Mouse (Mus musculus) midbrain, embryonic 13.5 days (tissue): ENCODE data around the gene Tpmt. TPM values are rescaled to one million over a fixed set of nuclear protein-coding genes. Genes with fewer than 3 reads are reported as not detected.

ENCODE experiments used
- ATAC-seq: fragments of 200-750 bp; cut with Nextera tagmentation; 2 replicates; pipeline ENCODE4 v1.8.0; 2017; ENCODE audit warnings: mild to moderate bottlenecking, moderate TSS enrichment, moderate library complexity
- H3K27ac ChIP-seq: fragments of 300-500 bp; sonication (generic); 2 replicates; pipeline ENCODE4 v1.5.1; 2015; ENCODE audit warnings: inconsistent platforms, mild to moderate bottlenecking, moderate library complexity
- H3K27me3 ChIP-seq: fragments of 300-500 bp; sonication (generic); 2 replicates; pipeline ENCODE4 v1.6.1; 2015; ENCODE audit warnings: mild to moderate bottlenecking, inconsistent platforms
- H3K36me3 ChIP-seq: fragments of 300-500 bp; sonication (generic); 2 replicates; pipeline ENCODE4 v1.6.1; 2015; ENCODE audit warnings: mild to moderate bottlenecking, inconsistent platforms
- H3K4me1 ChIP-seq: fragments of 300-500 bp; sonication (generic); replicated peaks from 2 replicates; pipeline ENCODE4 v1.6.1; 2015; ENCODE audit warnings: inconsistent platforms
- H3K4me2 ChIP-seq: fragments of 300-500 bp; sonication (generic); replicated peaks from 2 replicates; pipeline ENCODE4 v1.6.1; 2015; ENCODE audit warnings: moderate library complexity, mild to moderate bottlenecking, inconsistent platforms
- H3K4me3 ChIP-seq: fragments of 300-500 bp; sonication (generic); replicated peaks from 2 replicates; pipeline ENCODE4 v1.5.1; 2015; ENCODE audit warnings: mild to moderate bottlenecking, inconsistent platforms
- H3K9ac ChIP-seq: fragments of 300-500 bp; sonication (generic); replicated peaks from 2 replicates; pipeline ENCODE4 v1.6.1; 2015; ENCODE audit warnings: mild to moderate bottlenecking, inconsistent platforms
- H3K9me3 ChIP-seq: fragments of 300-500 bp; sonication (generic); 2 replicates; pipeline ENCODE4 v1.6.1; 2016; ENCODE audit warnings: mild to moderate bottlenecking, inconsistent platforms
- WGBS: fragments of 180-500 bp; shearing (Covaris S2); methylation state at CpG from one replicate; pipeline ENCODE4 v1.1.7; 2015; 5-methylcytosine and 5-hydroxymethylcytosine counted together
- polyA plus RNA-seq: library from polyadenylated mRNA; unstranded; fragments of >200 nt; fragmentation: Nextera tagmentation; extraction: Ambion mirVana; gene quantifications from 2 replicates; pipeline ENCODE4 v1.2.1, GENCODE M21; 2015

Gene Tpmt
- 30.0 and 32.3 TPM in 2 replicates for polyA plus RNA-seq

DNA sequence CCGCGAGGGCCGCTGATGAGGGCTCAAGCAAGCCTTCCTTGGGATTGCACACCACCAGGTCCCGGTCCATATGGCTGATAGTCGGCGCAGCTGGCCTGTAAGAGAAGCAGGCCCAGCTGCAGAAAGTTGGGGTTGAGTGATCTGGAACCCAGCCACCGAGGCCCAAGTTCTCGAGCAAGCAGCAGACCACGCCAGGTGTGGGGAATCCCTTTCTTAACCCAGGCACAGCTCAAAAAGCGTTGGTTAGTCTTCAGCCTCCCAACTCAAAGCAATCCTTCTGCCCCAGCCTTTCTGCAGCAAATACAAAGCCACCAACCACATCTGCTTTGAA lies at the start of gene Tpmt:
Tpmt (minus strand) TSS at position 121 of the 331 bp plus-strand sequence.
- WGBS: 17% methylated on average over 10 of the region's 10 CpGs
- no peaks in the 10 kb centered on the region for H3K9me3 ChIP-seq
- H3K4me2 ChIP-seq: peak within 1 kb of the TSS; percentile 99

DNA sequence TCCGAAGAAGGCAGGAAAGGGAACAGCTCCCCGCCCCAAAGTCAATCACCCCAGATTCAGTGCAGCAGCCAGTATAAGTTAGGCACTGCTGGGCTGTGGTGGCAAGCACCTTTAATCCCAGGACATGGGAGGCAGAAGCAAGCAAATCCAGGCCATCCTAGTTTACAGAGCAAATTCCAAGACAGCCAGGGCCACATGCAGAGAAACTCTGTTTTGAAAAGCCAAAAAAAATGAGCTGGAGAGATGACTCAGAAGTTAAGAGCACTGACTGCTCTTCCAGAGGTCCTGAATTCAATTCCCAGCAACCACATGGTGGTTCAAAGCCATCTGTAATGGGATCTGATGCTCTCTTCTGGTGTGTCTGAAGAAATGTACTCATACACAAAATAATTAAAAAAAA lies 49.3 kb upstream of the Tpmt start:
- no peaks in the 10 kb centered on the region for H3K27me3 ChIP-seq
- no peak overlapping the region for H3K4me2 ChIP-seq

More for the DNA sequence above, at the start of gene Tpmt:
- Histone ChIP-seq H3K36me3 (peaks cover 12% of the 10 kb centered on the region), H3K27me3 (no peaks in the 10 kb centered on the region), H3K27ac (peak within 1 kb of the TSS; percentile 69), H3K9ac (peak within 1 kb of the TSS; percentile 80), H3K4me1 (peaks cover 31% of the 10 kb centered on the region), H3K4me3 (peak within 1 kb of the TSS; percentile 79)
- no peak for ATAC-seq

DNA sequence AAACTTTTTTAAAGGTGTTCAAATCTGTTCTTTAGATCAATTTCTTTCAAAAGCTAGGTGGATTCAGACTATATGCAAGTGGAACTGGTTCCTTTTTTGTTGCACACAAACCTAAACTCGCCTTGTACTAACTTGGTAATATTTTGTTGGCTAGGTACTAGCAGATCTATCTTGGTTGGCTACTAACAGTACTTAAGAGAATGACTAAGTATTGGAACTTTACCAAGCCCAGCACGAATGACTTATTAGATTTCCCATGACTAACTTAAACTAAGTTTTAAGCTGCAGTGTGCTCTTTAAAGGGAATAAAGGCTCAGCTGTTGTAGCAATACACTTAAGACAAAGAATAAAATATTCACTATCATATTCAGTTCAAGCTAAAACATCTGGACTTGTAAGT lies 44.7 kb upstream of the Tpmt start:
- Histone ChIP-seq H3K4me3 (no peak overlapping the region), H3K4me1 (no peaks in the 10 kb centered on the region), H3K36me3 (peaks cover 48% of the 10 kb centered on the region), H3K9me3 (no peaks in the 10 kb centered on the region), H3K27me3 (no peaks in the 10 kb centered on the region), H3K4me2 (no peak overlapping the region), H3K27ac (no peak overlapping the region), H3K9ac (no peak overlapping the region)
- WGBS: 95% methylated on average over 2 of the region's 2 CpGs
- no peak for ATAC-seq

More for the DNA sequence above, 49.3 kb upstream of the Tpmt start:
- Histone ChIP-seq H3K36me3 (peaks cover 49% of the 10 kb centered on the region), H3K9me3 (no peaks in the 10 kb centered on the region), H3K27ac (no peak overlapping the region), H3K4me3 (no peak overlapping the region), H3K9ac (no peak overlapping the region), H3K4me1 (no peaks in the 10 kb centered on the region)
- no peak for ATAC-seq
- WGBS: 96% methylated on average over 2 of the region's 2 CpGs

DNA sequence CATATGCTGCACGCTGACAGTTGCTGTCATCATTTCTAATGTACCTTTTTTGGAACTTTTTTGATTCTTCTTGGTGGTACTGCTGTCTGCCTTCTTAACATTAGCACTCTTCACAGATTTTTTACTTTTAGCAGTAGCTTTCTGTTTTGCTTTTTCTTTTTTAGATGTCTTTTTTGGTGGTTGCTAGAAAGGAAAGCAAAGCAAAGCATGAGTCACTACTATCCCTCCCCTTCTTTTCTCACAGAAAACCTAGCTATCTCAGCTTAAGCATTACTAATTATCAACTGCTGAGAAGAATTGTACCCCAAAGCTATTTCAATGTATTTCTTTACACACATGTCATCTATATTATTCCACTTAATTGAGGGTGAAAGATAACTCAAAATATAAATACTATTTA lies 43.9 kb upstream of the Tpmt start:
- H3K4me2 ChIP-seq: no peak overlapping the region
- H3K4me1 ChIP-seq: no peaks in the 10 kb centered on the region
- no peaks in the 10 kb centered on the region for H3K27me3 ChIP-seq
- 98% methylated on average over 1 of the region's 1 CpGs for WGBS
- peaks cover 41% of the 10 kb centered on the region for H3K36me3 ChIP-seq
- no peak for ATAC-seq
- no peaks in the 10 kb centered on the region for H3K9me3 ChIP-seq
- H3K9ac ChIP-seq: no peak overlapping the region
- H3K27ac ChIP-seq: no peak overlapping the region
- H3K4me3 ChIP-seq: no peak overlapping the region

DNA sequence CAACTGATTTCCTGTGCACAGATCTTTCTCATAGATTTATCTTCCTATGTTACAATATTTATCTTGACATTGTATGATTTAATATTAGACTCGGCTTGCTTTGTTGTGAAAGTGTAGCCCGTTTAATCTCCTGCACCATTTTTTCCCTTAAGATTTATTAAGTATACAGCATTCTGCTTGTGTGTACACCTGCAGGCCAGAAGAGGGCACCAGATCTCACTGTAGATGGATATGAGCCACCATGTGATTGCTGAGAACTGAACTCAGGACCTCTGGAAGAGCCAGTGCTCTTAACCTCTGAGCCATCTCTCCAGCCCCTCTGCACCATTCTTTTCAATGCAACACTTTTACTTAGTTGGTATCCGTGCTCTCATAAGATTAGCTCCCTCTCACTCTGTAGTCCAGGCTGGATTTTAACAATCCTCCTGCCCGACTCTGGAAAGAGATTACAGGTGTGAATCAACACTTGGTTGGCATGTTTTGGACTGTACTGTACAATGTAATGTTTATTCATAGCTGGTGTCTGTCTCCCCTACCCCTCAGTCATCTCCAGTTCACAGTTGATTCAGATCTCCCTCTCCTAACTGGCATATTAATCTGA lies 36.5 kb upstream of the Tpmt start:
- 0 out of 2 replicates have a peak, but pooled peaks cover 5% of the 10 kb centered on the region for H3K9me3 ChIP-seq
- ATAC-seq: no peak
- WGBS: 89% methylated on average over 4 of the region's 4 CpGs
- H3K4me3 ChIP-seq: no peak overlapping the region
- H3K4me1 ChIP-seq: no peaks in the 10 kb centered on the region
- H3K4me2 ChIP-seq: no peak overlapping the region
- no peaks in the 10 kb centered on the region for H3K27me3 ChIP-seq
- H3K9ac ChIP-seq: no peak overlapping the region
- H3K27ac ChIP-seq: no peak overlapping the region
- peaks cover 77% of the 10 kb centered on the region for H3K36me3 ChIP-seq

DNA sequence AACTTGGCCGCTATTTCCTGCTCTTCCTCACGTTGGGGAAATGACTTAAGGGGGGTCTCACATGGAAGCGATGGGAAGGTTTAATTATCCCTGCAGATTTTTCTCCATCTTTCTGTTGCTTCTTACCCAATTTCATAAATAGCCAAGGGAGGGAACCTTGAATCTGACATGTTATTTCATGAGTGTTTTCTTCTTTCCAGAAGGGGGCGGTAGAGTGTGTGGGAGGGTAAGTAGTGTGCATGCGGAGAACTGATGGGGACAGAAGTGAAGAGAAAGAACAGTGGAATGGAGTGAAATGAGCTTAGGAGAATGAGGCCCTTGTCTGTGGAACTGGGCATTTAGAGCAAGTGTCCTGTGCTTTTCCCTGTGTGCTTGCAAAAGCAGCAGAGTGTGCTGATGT lies 34.3 kb upstream of the Tpmt start:
- WGBS: 72% methylated on average over 5 of the region's 5 CpGs
- no peak for ATAC-seq
- H3K27me3 ChIP-seq: no peaks in the 10 kb centered on the region
- no peak overlapping the region for H3K4me3 ChIP-seq
- H3K4me1 ChIP-seq: no peaks in the 10 kb centered on the region
- no peak overlapping the region for H3K9ac ChIP-seq
- H3K27ac ChIP-seq: no peak overlapping the region
- H3K36me3 ChIP-seq: peaks cover 90% of the 10 kb centered on the region
- H3K4me2 ChIP-seq: no peak overlapping the region
- 0 out of 2 replicates have a peak, but pooled peaks cover 5% of the 10 kb centered on the region for H3K9me3 ChIP-seq

DNA sequence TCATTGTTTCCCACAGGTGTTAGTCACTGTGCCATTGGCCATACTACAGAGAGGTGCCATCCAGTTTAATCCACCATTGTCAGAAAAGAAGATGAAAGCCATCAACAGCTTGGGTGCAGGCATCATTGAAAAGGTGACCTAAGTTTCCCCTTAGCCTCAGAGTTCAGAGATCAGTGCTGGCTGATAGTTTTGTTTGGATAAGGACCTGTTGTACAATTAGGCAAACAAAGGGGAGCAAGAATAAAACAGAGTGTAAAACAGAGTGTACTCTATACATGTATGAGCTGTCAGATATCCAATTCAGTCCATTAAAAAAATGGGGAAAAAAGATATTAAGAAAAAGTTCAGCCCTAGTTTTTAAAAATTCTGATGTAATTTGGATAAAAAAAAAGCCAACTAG lies 32.8 kb upstream of the Tpmt start:
- no peak overlapping the region for H3K9ac ChIP-seq
- no peak overlapping the region for H3K4me3 ChIP-seq
- ATAC-seq: no peak
- 0 out of 2 replicates have a peak, but pooled peaks cover 5% of the 10 kb centered on the region for H3K9me3 ChIP-seq
- H3K36me3 ChIP-seq: peaks cover 95% of the 10 kb centered on the region
- no peaks in the 10 kb centered on the region for H3K4me1 ChIP-seq
- no peaks in the 10 kb centered on the region for H3K27me3 ChIP-seq
- H3K27ac ChIP-seq: no peak overlapping the region
- no peak overlapping the region for H3K4me2 ChIP-seq

DNA sequence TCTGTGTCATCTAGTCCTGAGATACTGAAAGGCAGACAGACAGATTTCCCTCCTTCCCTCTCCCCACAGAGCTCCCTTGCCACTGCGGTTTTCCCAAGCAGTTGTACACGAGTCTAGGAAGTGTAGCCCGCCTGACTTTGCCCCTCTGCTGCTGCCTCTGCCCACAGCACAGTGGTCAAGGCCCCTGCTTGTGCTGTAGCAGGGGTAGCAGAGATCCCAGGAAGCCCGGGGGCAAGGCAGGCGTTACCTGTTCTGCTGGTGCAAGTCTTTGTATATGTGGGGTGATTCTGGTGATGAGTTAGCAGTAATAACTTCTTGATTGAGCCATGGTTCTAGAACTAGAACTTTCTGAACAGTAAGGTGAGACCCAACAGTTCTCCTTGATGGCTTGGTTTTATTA lies 31.6 kb upstream of the Tpmt start:
- Histone ChIP-seq H3K4me2 (no peak overlapping the region), H3K4me3 (no peak overlapping the region), H3K27ac (no peak overlapping the region), H3K27me3 (no peaks in the 10 kb centered on the region), H3K9me3 (0 out of 2 replicates have a peak, but pooled peaks cover 4% of the 10 kb centered on the region), H3K9ac (no peak overlapping the region), H3K36me3 (peaks cover 94% of the 10 kb centered on the region), H3K4me1 (no peaks in the 10 kb centered on the region)
- no peak for ATAC-seq
- 85% methylated on average over 5 of the region's 5 CpGs for WGBS

DNA sequence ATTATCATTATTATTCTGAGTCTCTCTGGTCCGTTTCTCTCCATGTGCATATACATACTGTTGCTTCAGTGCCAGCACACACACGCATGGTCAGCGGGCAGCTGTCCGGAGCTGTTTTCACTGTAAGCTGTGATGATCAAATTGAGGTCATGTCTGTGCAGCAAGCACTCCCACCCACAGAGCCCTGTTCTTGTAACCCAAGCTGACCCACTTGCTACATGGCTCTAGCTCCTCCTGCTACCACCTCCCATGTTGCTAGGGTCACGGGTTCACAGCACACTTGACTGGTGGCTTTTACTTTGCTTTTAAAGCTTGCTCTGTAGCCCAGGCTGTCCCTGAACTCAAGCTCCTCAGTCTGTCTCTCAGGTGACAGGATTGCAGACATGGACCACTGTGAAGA lies 27.9 kb upstream of the Tpmt start:
- no peak for ATAC-seq
- Histone ChIP-seq H3K4me3 (no peak overlapping the region), H3K27me3 (no peaks in the 10 kb centered on the region), H3K27ac (no peak overlapping the region), H3K4me2 (no peak overlapping the region), H3K9ac (no peak overlapping the region), H3K36me3 (peaks cover 88% of the 10 kb centered on the region), H3K4me1 (no peaks in the 10 kb centered on the region), H3K9me3 (no peaks in the 10 kb centered on the region)
- WGBS: 93% methylated on average over 5 of the region's 5 CpGs

DNA sequence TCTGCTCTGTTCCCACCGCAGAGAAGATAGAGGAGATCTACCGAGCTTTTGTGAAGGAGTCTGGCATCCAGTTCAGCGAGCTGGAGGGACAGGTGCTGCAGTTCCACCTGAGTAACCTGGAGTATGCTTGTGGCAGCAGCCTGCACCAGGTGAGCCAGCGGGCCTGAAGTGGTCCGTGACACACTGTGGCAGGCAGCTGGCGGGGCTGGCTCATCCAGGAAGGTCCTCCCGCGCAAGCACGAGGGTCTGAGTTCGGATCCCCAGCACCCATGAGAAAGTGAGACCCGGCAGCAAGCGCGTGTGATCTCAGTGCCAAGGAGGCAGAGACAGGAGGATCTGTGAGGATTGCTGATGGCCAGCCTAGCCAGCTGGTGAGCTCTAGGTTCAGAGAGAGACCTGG lies 27.3 kb upstream of the Tpmt start:
- no peak overlapping the region for H3K9ac ChIP-seq
- no peaks in the 10 kb centered on the region for H3K9me3 ChIP-seq
- no peaks in the 10 kb centered on the region for H3K4me1 ChIP-seq
- no peak overlapping the region for H3K27ac ChIP-seq
- 95% methylated on average over 13 of the region's 13 CpGs for WGBS
- H3K4me3 ChIP-seq: no peak overlapping the region
- no peaks in the 10 kb centered on the region for H3K27me3 ChIP-seq
- no peak for ATAC-seq
- H3K36me3 ChIP-seq: peaks cover 87% of the 10 kb centered on the region
- no peak overlapping the region for H3K4me2 ChIP-seq

DNA sequence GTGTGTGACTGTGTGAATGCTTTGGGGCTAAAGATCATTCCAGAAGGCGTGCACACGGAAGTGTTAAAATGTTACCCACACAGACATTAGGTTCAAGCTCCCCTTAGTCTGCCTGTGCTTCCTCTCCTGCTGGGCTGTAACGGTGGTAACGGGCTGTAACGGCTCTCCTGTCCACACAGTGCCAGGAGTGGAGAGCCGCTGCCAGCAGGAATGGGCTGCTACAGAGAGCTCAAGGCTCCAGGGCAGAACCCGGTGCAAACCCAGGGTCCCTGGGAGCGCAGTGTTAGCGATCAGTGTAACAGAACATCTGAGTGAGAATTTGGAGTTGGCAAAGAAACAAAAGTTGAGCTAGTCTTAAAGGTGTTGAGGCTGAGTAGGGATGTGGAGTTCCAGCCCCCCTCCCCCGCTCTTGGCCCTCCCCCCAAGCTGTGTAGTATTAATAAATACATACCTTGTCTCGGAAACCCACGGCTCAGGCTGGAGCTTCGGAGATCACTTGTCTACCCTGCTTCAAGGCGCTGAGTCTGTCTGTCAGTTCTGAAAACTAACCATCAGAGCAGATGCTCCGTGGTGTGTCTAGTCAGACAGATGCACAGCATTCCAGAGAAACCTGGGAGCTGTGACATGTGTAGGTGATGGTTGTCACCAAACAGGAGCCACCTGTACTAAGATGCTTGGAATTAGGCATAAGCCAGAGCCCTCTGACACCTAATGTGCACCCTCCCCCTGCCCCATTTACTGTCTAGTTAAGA lies 26.0 kb upstream of the Tpmt start:
- no peak overlapping the region for H3K4me3 ChIP-seq

DNA sequence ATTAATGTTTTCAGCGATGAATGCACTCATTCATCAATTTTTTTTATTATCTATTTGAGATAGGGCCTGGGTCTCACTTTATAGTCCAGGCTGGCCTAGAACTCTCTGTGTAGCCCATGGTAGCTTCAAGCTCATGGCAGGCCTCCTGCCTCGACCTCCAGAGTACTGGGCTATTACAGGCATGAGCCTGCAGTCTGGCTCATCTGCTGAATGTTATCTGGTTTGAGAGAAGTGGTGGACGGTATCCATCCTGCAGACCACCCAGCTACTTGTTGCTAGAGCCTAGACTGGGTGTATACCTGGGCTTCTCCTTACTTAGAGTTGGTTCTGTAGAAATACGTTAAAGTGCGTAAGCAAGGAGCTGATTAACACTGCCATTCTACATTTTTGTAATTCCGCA lies 22.5 kb upstream of the Tpmt start:
- no peak overlapping the region for H3K27ac ChIP-seq
- no peak overlapping the region for H3K9ac ChIP-seq
- no peak for ATAC-seq
- H3K4me3 ChIP-seq: no peak overlapping the region
- no peak overlapping the region for H3K4me2 ChIP-seq
- peaks cover 84% of the 10 kb centered on the region for H3K36me3 ChIP-seq
- no peaks in the 10 kb centered on the region for H3K9me3 ChIP-seq
- H3K4me1 ChIP-seq: no peaks in the 10 kb centered on the region
- H3K27me3 ChIP-seq: no peaks in the 10 kb centered on the region
- 93% methylated on average over 6 of the region's 6 CpGs for WGBS

More for the DNA sequence above, 26.0 kb upstream of the Tpmt start:
- Histone ChIP-seq H3K4me1 (no peaks in the 10 kb centered on the region), H3K27me3 (no peaks in the 10 kb centered on the region), H3K4me2 (no peak overlapping the region), H3K27ac (no peak overlapping the region), H3K9ac (no peak overlapping the region), H3K9me3 (no peaks in the 10 kb centered on the region), H3K36me3 (peaks cover 89% of the 10 kb centered on the region)
- 90% methylated on average over 15 of the region's 15 CpGs for WGBS
- no peak for ATAC-seq
